Mouse (Mus musculus): ENCODE measurements around the gene Cerkl. TPM values are rescaled to one million over a fixed set of nuclear protein-coding genes. Genes with fewer than 3 reads are reported as not detected.

The Cerkl gene
- total and polyA plus RNA-seq, 3 experiments = 0.02 to 1.4 TPM; not detected in 1

DNA sequence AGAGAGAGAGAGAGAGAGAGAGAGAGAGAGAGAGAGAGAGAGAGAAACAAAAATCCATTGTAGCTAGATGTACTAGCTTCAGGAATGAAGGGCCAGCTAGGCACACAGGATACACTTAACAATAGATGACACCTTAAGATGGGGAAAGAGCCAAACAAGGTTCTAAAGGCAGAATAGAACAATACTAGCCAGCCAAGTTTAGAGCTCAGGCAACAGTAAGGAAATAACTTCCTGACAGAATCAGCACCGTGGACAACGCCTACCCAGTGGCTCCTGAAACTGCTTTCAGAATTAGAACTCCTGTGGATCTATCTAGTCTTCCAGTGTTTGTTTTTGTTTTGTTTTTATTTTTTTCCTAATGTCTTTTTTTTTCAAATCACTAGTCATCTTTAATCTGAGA is 4.0 kb upstream of the Cerkl start:
- H3K4me1 ChIP-seq (ENCODE audit: insufficient read depth, low read depth, low read length) = no peaks in the 10 kb centered on the region
- H3K27me3 ChIP-seq (ENCODE audit: insufficient read depth, low read length) = no peaks in the 10 kb centered on the region; the same call in 1 of the 2 replicates
- ATAC-seq (ENCODE audit: extremely low read depth, insufficient number of reproducible peaks, low FRiP score, poor library complexity, severe bottlenecking) = no peak
- no peak overlapping the region for H3K4me3 ChIP-seq (ENCODE audit: low read depth, low read length)
- no peak for TF ChIP-seq GATA2 (IDR thresholded peaks at IDR 0.05; ENCODE audit: borderline replicate concordance, low read depth, low read length)
- TF ChIP-seq POLR2AphosphoS5 (IDR thresholded peaks at IDR 0.05; ENCODE audit: insufficient replicate concordance, low read depth, low read length) = no peak
- TF ChIP-seq GATA1 (IDR thresholded peaks at IDR 0.05; ENCODE audit: borderline replicate concordance, low read length) = no peak
- no peak for TF ChIP-seq CTCF (IDR thresholded peaks at IDR 0.05; ENCODE audit: low read depth, low read length)
- TF ChIP-seq TAL1 (conservative IDR thresholded peaks at IDR 0.05; ENCODE audit: low read depth, low read length) = no peak
- no peak for DNase-seq (ENCODE audit: low spot score)
- no peaks in the 10 kb centered on the region for H3K36me3 ChIP-seq (replicated peaks)
- no peaks in the 10 kb centered on the region for H3K9me3 ChIP-seq (replicated peaks)

DNA sequence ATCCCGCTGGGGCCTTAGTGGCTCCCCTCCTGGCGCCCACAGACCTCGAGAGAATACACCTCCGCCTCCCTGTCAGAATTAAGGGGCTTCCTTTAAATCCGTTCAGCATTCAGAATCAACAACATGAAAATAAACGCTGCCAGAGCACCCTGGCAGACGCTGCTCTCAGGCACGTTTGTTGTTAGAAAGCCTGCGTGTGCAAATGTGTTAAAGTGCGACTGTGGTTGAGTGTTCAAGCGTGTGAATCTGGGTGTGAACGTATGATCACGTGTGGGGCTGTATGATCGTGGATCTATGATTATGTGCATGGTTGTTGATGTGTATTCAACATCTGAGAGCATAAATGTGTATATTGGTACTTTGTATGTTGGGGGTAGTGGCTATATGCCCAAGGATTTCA is 3.5 kb upstream of the Cerkl start:
- Histone ChIP-seq H3K4me1 (ENCODE audit: insufficient read depth, low read depth, low read length) (no peaks in the 10 kb centered on the region), H3K36me3 (replicated peaks) (no peaks in the 10 kb centered on the region), H3K27me3 (ENCODE audit: insufficient read depth, low read length) (no peaks in the 10 kb centered on the region; the same call in 1 of the 2 replicates), H3K9me3 (replicated peaks) (no peaks in the 10 kb centered on the region), H3K4me3 (ENCODE audit: low read depth, low read length) (no peak overlapping the region)
- no peak for DNase-seq (ENCODE audit: low spot score)
- ATAC-seq (ENCODE audit: extremely low read depth, insufficient number of reproducible peaks, low FRiP score, poor library complexity, severe bottlenecking) = no peak
- TF ChIP-seq POLR2AphosphoS5 (IDR thresholded peaks at IDR 0.05; ENCODE audit: insufficient replicate concordance, low read depth, low read length) (no peak), TAL1 (conservative IDR thresholded peaks at IDR 0.05; ENCODE audit: low read depth, low read length) (no peak), CTCF (IDR thresholded peaks at IDR 0.05; ENCODE audit: low read depth, low read length) (no peak), GATA2 (IDR thresholded peaks at IDR 0.05; ENCODE audit: borderline replicate concordance, low read depth, low read length) (no peak), GATA1 (IDR thresholded peaks at IDR 0.05; ENCODE audit: borderline replicate concordance, low read length) (no peak)

GRCm38 (mm10) chr2:79459061-79460045 is 2.8 kb upstream of the Cerkl start:
- no peak for DNase-seq (ENCODE audit: low spot score)
- peaks cover 2% of the 10 kb centered on the region; the same call in 1 of the 2 replicates for H3K27me3 ChIP-seq (ENCODE audit: insufficient read depth, low read length)
- no peaks in the 10 kb centered on the region for H3K4me1 ChIP-seq (ENCODE audit: insufficient read depth, low read depth, low read length)
- H3K36me3 ChIP-seq (replicated peaks) = no peaks in the 10 kb centered on the region
- no peak for ATAC-seq (ENCODE audit: extremely low read depth, insufficient number of reproducible peaks, low FRiP score, poor library complexity, severe bottlenecking)
- H3K9me3 ChIP-seq (replicated peaks) = no peaks in the 10 kb centered on the region
- TF ChIP-seq GATA1 (IDR thresholded peaks at IDR 0.05; ENCODE audit: borderline replicate concordance, low read length) (no peak), GATA2 (IDR thresholded peaks at IDR 0.05; ENCODE audit: borderline replicate concordance, low read depth, low read length) (no peak), CTCF (IDR thresholded peaks at IDR 0.05; ENCODE audit: low read depth, low read length) (no peak), POLR2AphosphoS5 (IDR thresholded peaks at IDR 0.05; ENCODE audit: insufficient replicate concordance, low read depth, low read length) (no peak), TAL1 (conservative IDR thresholded peaks at IDR 0.05; ENCODE audit: low read depth, low read length) (no peak)
- H3K4me3 ChIP-seq (ENCODE audit: low read depth, low read length) = no peak overlapping the region

- peaks cover 4% of the 10 kb centered on the region; the same call in 1 of the 2 replicates for H3K27me3 ChIP-seq (ENCODE audit: insufficient read depth, low read length)
- H3K9me3 ChIP-seq (replicated peaks) = no peaks in the 10 kb centered on the region
- no peaks in the 10 kb centered on the region for H3K36me3 ChIP-seq (replicated peaks)
- TF ChIP-seq CTCF (IDR thresholded peaks at IDR 0.05; ENCODE audit: low read depth, low read length) = no peak
- no peak for TF ChIP-seq POLR2AphosphoS5 (IDR thresholded peaks at IDR 0.05; ENCODE audit: insufficient replicate concordance, low read depth, low read length)
- TF ChIP-seq GATA2 (IDR thresholded peaks at IDR 0.05; ENCODE audit: borderline replicate concordance, low read depth, low read length) = no peak
- H3K4me3 ChIP-seq (ENCODE audit: low read depth, low read length) = no peak overlapping the region
- ATAC-seq (ENCODE audit: extremely low read depth, insufficient number of reproducible peaks, low FRiP score, poor library complexity, severe bottlenecking) (no peak), DNase-seq (ENCODE audit: low spot score) (no peak)
- H3K4me1 ChIP-seq (ENCODE audit: insufficient read depth, low read depth, low read length) = no peaks in the 10 kb centered on the region
Observed at GRCm38 (mm10) chr2:79457932-79458331, 1.3 kb upstream of the Cerkl start.

DNA sequence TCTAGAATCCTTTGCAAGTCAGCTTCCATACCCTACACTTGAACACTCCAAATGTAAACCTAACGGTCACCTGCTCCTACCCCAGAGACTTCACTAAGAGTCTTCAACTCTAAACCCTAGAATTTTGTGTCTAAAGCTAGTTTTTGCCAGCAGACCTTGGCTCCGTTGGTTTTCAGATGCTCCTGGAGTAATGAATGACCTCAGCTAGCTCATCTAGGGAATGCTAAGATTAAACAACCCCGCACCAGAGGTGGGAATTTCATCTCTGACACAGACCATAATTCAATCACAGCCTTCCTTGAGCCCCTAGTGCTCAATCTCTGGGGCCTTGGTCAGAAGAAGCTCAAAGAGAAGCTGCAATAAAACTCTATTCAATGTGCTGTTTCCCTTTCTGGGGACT is 849 bp upstream of the Cerkl start:
- TF ChIP-seq POLR2AphosphoS5 (IDR thresholded peaks at IDR 0.05; ENCODE audit: insufficient replicate concordance, low read depth, low read length) (no peak), GATA2 (IDR thresholded peaks at IDR 0.05; ENCODE audit: borderline replicate concordance, low read depth, low read length) (no peak), CTCF (IDR thresholded peaks at IDR 0.05; ENCODE audit: low read depth, low read length) (no peak), GATA1 (IDR thresholded peaks at IDR 0.05; ENCODE audit: borderline replicate concordance, low read length) (no peak), TAL1 (conservative IDR thresholded peaks at IDR 0.05; ENCODE audit: low read depth, low read length) (no peak)
- H3K4me3 ChIP-seq (ENCODE audit: low read depth, low read length) = no peak overlapping the region
- no peak for DNase-seq (ENCODE audit: low spot score)
- peaks cover 4% of the 10 kb centered on the region; the same call in 1 of the 2 replicates for H3K27me3 ChIP-seq (ENCODE audit: insufficient read depth, low read length)
- H3K9me3 ChIP-seq (replicated peaks) = no peaks in the 10 kb centered on the region
- no peaks in the 10 kb centered on the region for H3K36me3 ChIP-seq (replicated peaks)
- H3K4me1 ChIP-seq (ENCODE audit: insufficient read depth, low read depth, low read length) = no peaks in the 10 kb centered on the region
- no peak for ATAC-seq (ENCODE audit: extremely low read depth, insufficient number of reproducible peaks, low FRiP score, poor library complexity, severe bottlenecking)

- Histone ChIP-seq H3K4me1 (ENCODE audit: insufficient read depth, low read depth, low read length) (no peaks in the 10 kb centered on the region), H3K36me3 (replicated peaks) (no peaks in the 10 kb centered on the region), H3K27me3 (ENCODE audit: insufficient read depth, low read length) (peaks cover 4% of the 10 kb centered on the region; the same call in 1 of the 2 replicates), H3K4me3 (ENCODE audit: low read depth, low read length) (no peak overlapping the region), H3K9me3 (replicated peaks) (no peaks in the 10 kb centered on the region)
- no peak for ATAC-seq (ENCODE audit: extremely low read depth, insufficient number of reproducible peaks, low FRiP score, poor library complexity, severe bottlenecking)
- TF ChIP-seq GATA2 (IDR thresholded peaks at IDR 0.05; ENCODE audit: borderline replicate concordance, low read depth, low read length) (no peak), POLR2AphosphoS5 (IDR thresholded peaks at IDR 0.05; ENCODE audit: insufficient replicate concordance, low read depth, low read length) (no peak), GATA1 (IDR thresholded peaks at IDR 0.05; ENCODE audit: borderline replicate concordance, low read length) (no peak), TAL1 (conservative IDR thresholded peaks at IDR 0.05; ENCODE audit: low read depth, low read length) (no peak), CTCF (IDR thresholded peaks at IDR 0.05; ENCODE audit: low read depth, low read length) (no peak)
- no peak for DNase-seq (ENCODE audit: low spot score)
Observed at GRCm38 (mm10) chr2:79455646-79456045, 939 bp downstream of the Cerkl start.

Measured in G1E (cell line).